14 mouse cellular contexts compared by ENCODE assay signal in the genomic region with DNA sequence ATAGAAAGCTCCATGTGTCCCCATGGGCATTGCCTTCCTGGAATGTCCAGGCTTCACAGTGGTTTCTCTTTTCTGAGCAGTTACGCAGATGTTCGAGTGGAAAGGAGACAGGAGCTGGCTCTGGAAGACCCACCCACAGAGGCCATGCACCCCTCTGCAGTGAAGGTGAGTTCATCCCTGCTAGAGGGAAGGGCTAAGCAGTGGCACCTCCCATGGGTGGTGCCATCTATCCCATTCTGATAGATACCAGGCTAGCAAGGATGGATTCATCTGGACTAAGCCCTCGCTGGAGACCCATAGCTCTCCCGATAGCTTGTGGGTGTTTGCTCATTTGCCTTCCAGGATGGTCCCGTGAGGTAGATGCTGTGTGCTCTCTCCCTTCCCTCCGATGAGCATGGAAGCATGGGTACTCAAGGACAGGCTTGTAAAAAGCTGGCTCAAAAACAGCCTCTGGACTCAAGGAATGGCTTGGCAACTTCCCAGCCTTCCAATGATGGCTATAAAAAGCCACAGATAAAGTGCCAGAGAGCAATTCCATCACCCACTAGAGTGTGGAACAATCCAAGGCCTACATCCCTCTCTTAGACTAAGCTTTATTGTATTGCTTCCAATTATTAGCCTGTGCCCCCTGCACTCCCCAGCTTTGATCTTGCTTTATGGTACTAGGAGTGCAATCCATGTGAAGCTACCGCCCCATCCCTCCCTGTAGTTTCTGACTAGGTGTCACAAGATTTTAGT. TPM values are rescaled to one million over a fixed set of nuclear protein-coding genes. Genes with fewer than 3 reads are reported as not detected.
DNase-seq lines count a peak whose midpoint lies in the region; ATAC-seq and TF ChIP-seq lines count a peak whose summit lies in the region.
"Had no signal": no experiment of that assay in that cellular context is flagged by ENCODE, and none has a peak within 500 bp of the region (broad histone marks: within the 10 kb centered on the region; RNA-seq: fewer than 3 reads in every experiment).

No protein-coding gene starts in this region.

- no peak; the same call in 1 of the 2 replicates for ATAC-seq in limb, embryonic 14.5 days (ENCODE audit: low FRiP score, low read depth)
- ATAC-seq in heart, embryonic 14.5 days (ENCODE audit: insufficient number of reproducible peaks, insufficient read depth, low FRiP score, low read depth): peak; percentile 19
- ATAC-seq in intestine, postnatal 0 days: peak; percentile 41
- no peak for ATAC-seq in liver, embryonic 11.5 days (replicated peaks; ENCODE audit: low FRiP score)
- ATAC-seq: midbrain, embryonic 16.5 days had no signal

- H3K27ac ChIP-seq in limb, embryonic 14.5 days (replicated peaks; ENCODE audit: low read depth, low read length): no peak overlapping the region
- H3K27ac ChIP-seq in limb, embryonic 10.5 days: no peak overlapping the region
- H3K27ac ChIP-seq in heart, embryonic 14.5 days (replicated peaks in 1 of 2; ENCODE audit: control insufficient read depth in 1 of 2, insufficient read depth in 1 of 2, low read depth in 2 of 2, low read length in 2 of 2): peak overlapping the region; percentile 71 to 80
- H3K27ac ChIP-seq in intestine, postnatal 0 days (ENCODE audit: low read depth, low read length): no peak overlapping the region
- no peak overlapping the region for H3K27ac ChIP-seq in liver, embryonic 11.5 days (ENCODE audit: low read depth, low read length)
- H3K27ac ChIP-seq: neural tube, embryonic 12.5 days had no signal

- H3K36me3 ChIP-seq in limb, embryonic 14.5 days (ENCODE audit: control insufficient read depth, insufficient read depth, low read length): no peaks in the 10 kb centered on the region
- no peaks in the 10 kb centered on the region for H3K36me3 ChIP-seq in limb, embryonic 10.5 days
- no peaks in the 10 kb centered on the region for H3K36me3 ChIP-seq in heart, embryonic 14.5 days (ENCODE audit: control insufficient read depth, insufficient read depth, low read length)
- peaks cover 7% of the 10 kb centered on the region; the same call in 1 of the 2 replicates for H3K36me3 ChIP-seq in intestine, postnatal 0 days (ENCODE audit: control insufficient read depth, insufficient read depth)
- H3K36me3 ChIP-seq in liver, embryonic 11.5 days (ENCODE audit: control insufficient read depth, insufficient read depth, low read length): no peaks in the 10 kb centered on the region
- H3K36me3 ChIP-seq: neural tube, embryonic 12.5 days had no signal

- no peak overlapping the region for H3K4me3 ChIP-seq in limb, embryonic 14.5 days (replicated peaks; ENCODE audit: low read length)
- H3K4me3 ChIP-seq in limb, embryonic 10.5 days: no peak overlapping the region
- H3K4me3 ChIP-seq in heart, embryonic 14.5 days (ENCODE audit: control insufficient read depth in 1 of 2, insufficient read depth in 1 of 2, low read depth in 1 of 2, low read length in 2 of 2): no peak overlapping the region
- H3K4me3 ChIP-seq in intestine, postnatal 0 days (ENCODE audit: low read depth, low read length): no peak overlapping the region
- H3K4me3 ChIP-seq in liver, embryonic 11.5 days (ENCODE audit: low read depth, low read length): no peak overlapping the region
- H3K4me3 ChIP-seq: erythroblast, embryonic 14.5 days; neural tube, embryonic 12.5 days had no signal

- no peaks in the 10 kb centered on the region for H3K9me3 ChIP-seq in limb, embryonic 14.5 days (ENCODE audit: control insufficient read depth, low read length)
- no peaks in the 10 kb centered on the region for H3K9me3 ChIP-seq in limb, embryonic 10.5 days (replicated peaks)
- no peaks in the 10 kb centered on the region for H3K9me3 ChIP-seq in heart, embryonic 14.5 days (ENCODE audit: control insufficient read depth, low read length)
- H3K9me3 ChIP-seq in intestine, postnatal 0 days (ENCODE audit: control insufficient read depth): no peaks in the 10 kb centered on the region
- H3K9me3 ChIP-seq in liver, embryonic 11.5 days (ENCODE audit: control insufficient read depth, low read length): no peaks in the 10 kb centered on the region
- H3K9me3 ChIP-seq: neural tube, embryonic 12.5 days had no signal

- H3K9ac ChIP-seq in limb, embryonic 14.5 days (ENCODE audit: low read depth, low read length, severe bottlenecking): no peak overlapping the region
- no peak overlapping the region for H3K9ac ChIP-seq in heart, embryonic 14.5 days (ENCODE audit: low read length)
- no peak overlapping the region for H3K9ac ChIP-seq in intestine, postnatal 0 days (ENCODE audit: low read depth, low read length)
- no peak overlapping the region for H3K9ac ChIP-seq in liver, embryonic 11.5 days (ENCODE audit: low read depth, low read length)
- H3K9ac ChIP-seq: neural tube, embryonic 12.5 days had no signal

- peak; percentile 47 for DNase-seq in adrenal gland, postnatal 10 days
- DNase-seq in adrenal gland, adult 8-10 months: no peak
- peak; percentile 28 for DNase-seq in limb, embryonic 14.5 days (ENCODE audit: low spot score)
- no peak for DNase-seq in limb, embryonic 10.5 days (ENCODE audit: low spot score)
- no peak for DNase-seq in embryo, embryonic 9.5 days (ENCODE audit: extremely low spot score)
- DNase-seq in liver, embryonic 11.5 days (ENCODE audit: low spot score): no peak
- DNase-seq: cerebellum, adult 11-12 months; embryo, embryonic 11 days; kidney, postnatal 4 days had no signal

- 55% methylated on average over 7 of the region's 7 CpGs for WGBS in limb, embryonic 14.5 days
- WGBS in limb, embryonic 10.5 days: 75% methylated on average over 7 of the region's 7 CpGs
- WGBS in heart, embryonic 14.5 days: 64% methylated on average over 7 of the region's 7 CpGs
- whole genome bisulfite sequencing in intestine, postnatal 0 days: 49% methylated on average over 7 of the region's 7 CpGs
- WGBS in liver, embryonic 11.5 days: 79% methylated on average over 7 of the region's 7 CpGs

- H3K4me1 ChIP-seq in limb, embryonic 14.5 days (ENCODE audit: control insufficient read depth, insufficient read depth, low read length): peaks cover 14% of the 10 kb centered on the region
- H3K4me1 ChIP-seq in limb, embryonic 10.5 days: peaks cover 18% of the 10 kb centered on the region
- H3K4me1 ChIP-seq in heart, embryonic 14.5 days (ENCODE audit: control insufficient read depth in 2 of 2, insufficient read depth in 2 of 2, low read length in 2 of 2): peaks cover 23 to 48% of the 10 kb centered on the region in 2 experiments
- no peaks in the 10 kb centered on the region for H3K4me1 ChIP-seq in intestine, postnatal 0 days (replicated peaks; ENCODE audit: control insufficient read depth, insufficient read depth, low read length)
- H3K4me1 ChIP-seq in liver, embryonic 11.5 days (replicated peaks; ENCODE audit: control insufficient read depth, insufficient read depth, low read length): no peaks in the 10 kb centered on the region

- no peaks in the 10 kb centered on the region for H3K27me3 ChIP-seq in limb, embryonic 14.5 days (ENCODE audit: control insufficient read depth, insufficient read depth, low read length)
- H3K27me3 ChIP-seq in limb, embryonic 10.5 days (ENCODE audit: low read depth, poor library complexity, severe bottlenecking): peaks cover 14% of the 10 kb centered on the region; the same call in 1 of the 2 replicates
- no peaks in the 10 kb centered on the region for H3K27me3 ChIP-seq in heart, embryonic 14.5 days (ENCODE audit: control insufficient read depth, insufficient read depth, low read length)
- H3K27me3 ChIP-seq in intestine, postnatal 0 days (replicated peaks; ENCODE audit: control insufficient read depth, insufficient read depth, low read length): no peaks in the 10 kb centered on the region
- peaks cover 3% of the 10 kb centered on the region; the same call in 1 of the 2 replicates for H3K27me3 ChIP-seq in liver, embryonic 11.5 days (replicated peaks; ENCODE audit: control insufficient read depth, insufficient read depth, low read length)
- H3K27me3 ChIP-seq: neural tube, embryonic 12.5 days had no signal

- TF ChIP-seq CTCF in intestine, postnatal 0 days (IDR thresholded peaks at IDR 0.05; ENCODE audit: low read depth): no peak

- no peak for TF ChIP-seq POLR2A in limb, embryonic 14.5 days (IDR thresholded peaks at IDR 0.05; ENCODE audit: borderline replicate concordance, extremely low read depth, insufficient read depth, insufficient read length)

- H3K4me2 ChIP-seq in limb, embryonic 14.5 days (replicated peaks; ENCODE audit: low read depth, low read length, severe bottlenecking): no peak overlapping the region
- H3K4me2 ChIP-seq in heart, embryonic 14.5 days (ENCODE audit: low read length): 0 out of 2 replicates have a peak overlapping the region, but pooled peaks have one; percentile 4
- H3K4me2 ChIP-seq in intestine, postnatal 0 days (replicated peaks; ENCODE audit: low read depth): no peak overlapping the region
- H3K4me2 ChIP-seq in liver, embryonic 11.5 days: no peak overlapping the region
- H3K4me2 ChIP-seq: neural tube, embryonic 12.5 days had no signal

RNA-seq across cellular contexts. Expression of a gene that starts 36.6 kb away (rescaled TPM):
- total RNA-seq in adrenal gland, postnatal 10 days (2021): 100 to 1,000 TPM; 867 to 928 TPM
- 100 to 1,000 TPM; 589 to 669 (median 644) TPM for total RNA-seq in adrenal gland, adult 8-10 months (2022)
- 1,032 and 2,613 TPM in 2 replicates for polyA plus RNA-seq in limb, embryonic 14.5 days (2012; rRNA removed)
- polyA plus RNA-seq in limb, embryonic 14.5 days (2014; fragmentation: Nextera tagmentation; extraction: Ambion mirVana): 734 and 802 TPM in 2 replicates
- 467 and 570 TPM in 2 replicates for polyA plus RNA-seq in limb, embryonic 10.5 days (2016; fragmentation: Nextera tagmentation; extraction: Ambion mirVana)
- 441 and 528 TPM in 2 replicates for polyA plus RNA-seq in heart, embryonic 14.5 days (2014; fragmentation: Nextera tagmentation; extraction: Ambion mirVana)
- 434 and 438 TPM in 2 replicates for polyA plus RNA-seq in intestine, postnatal 0 days (2015; fragmentation: Nextera tagmentation; extraction: Ambion mirVana)
- 694 and 768 TPM in 2 replicates for polyA plus RNA-seq in liver, embryonic 11.5 days (2014; fragmentation: Nextera tagmentation; extraction: Ambion mirVana)

Comparison
In these comparisons a context has a peak if more than half of its experiments do, and no peak if none do; other contexts are left out.
1. DNase-seq: peak in adrenal gland, postnatal 10 days (single experiment) and limb, embryonic 14.5 days (single experiment); none in adrenal gland, adult 8-10 months (single experiment), limb, embryonic 10.5 days (single experiment), embryo, embryonic 9.5 days (single experiment) and liver, embryonic 11.5 days (single experiment).
2. ATAC-seq: peak in heart, embryonic 14.5 days (single experiment) and intestine, postnatal 0 days (single experiment); none in limb, embryonic 14.5 days (single experiment) and liver, embryonic 11.5 days (single experiment).
3. H3K27ac ChIP-seq: peak in heart, embryonic 14.5 days (2 of 2); none in limb, embryonic 14.5 days (single experiment), limb, embryonic 10.5 days (single experiment), intestine, postnatal 0 days (single experiment) and liver, embryonic 11.5 days (single experiment).